Mouse (Mus musculus): Measurements from ENCODE around the gene Fam192a. TPM values are rescaled to one million over a fixed set of nuclear protein-coding genes. Genes with fewer than 3 reads are reported as not detected.

The Fam192a gene
- 10 to 100 TPM; 40.5 to 42.0 TPM for total RNA-seq (2021)

- DNase-seq (ENCODE audit: extremely low spot score in 1 of 2, low spot score in 1 of 2), result peak; percentile 94 to 96
These were observed at the start of gene Fam192a, which contains the start of gene Rspry1 for GRCm38 (mm10) chr8:94601607-94602385. TSS of gene Fam192a (minus strand) at chr8:94601997. TSS of gene Rspry1 (plus strand) at chr8:94601937.

- DNase-seq (ENCODE audit: extremely low spot score in 1 of 2, low spot score in 1 of 2), result no peak
These were observed 47.7 kb upstream of the Fam192a start for GRCm38 (mm10) chr8:94649496-94649895.

DNA sequence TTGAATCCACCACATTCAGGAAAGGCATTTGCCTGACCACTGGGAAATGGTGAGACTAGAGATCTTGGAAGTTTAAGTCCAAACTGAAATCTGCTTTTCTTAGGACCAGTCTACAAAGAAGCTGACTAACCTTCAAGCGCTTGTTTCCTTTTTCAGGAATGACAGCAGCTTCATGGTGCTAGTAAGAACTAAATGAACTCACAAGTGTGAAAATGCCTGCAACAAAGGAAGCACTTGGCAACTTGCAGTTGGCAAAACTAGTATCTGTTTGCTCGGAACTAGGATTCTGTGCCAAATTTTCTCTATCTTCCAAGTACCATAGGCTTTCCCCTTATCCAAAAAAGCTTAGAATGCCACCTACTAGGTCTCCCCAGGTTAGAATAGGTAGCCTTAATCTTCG is 44.4 kb upstream of the Fam192a start:
- no peak for DNase-seq (ENCODE audit: extremely low spot score in 1 of 2, low spot score in 1 of 2)

DNA sequence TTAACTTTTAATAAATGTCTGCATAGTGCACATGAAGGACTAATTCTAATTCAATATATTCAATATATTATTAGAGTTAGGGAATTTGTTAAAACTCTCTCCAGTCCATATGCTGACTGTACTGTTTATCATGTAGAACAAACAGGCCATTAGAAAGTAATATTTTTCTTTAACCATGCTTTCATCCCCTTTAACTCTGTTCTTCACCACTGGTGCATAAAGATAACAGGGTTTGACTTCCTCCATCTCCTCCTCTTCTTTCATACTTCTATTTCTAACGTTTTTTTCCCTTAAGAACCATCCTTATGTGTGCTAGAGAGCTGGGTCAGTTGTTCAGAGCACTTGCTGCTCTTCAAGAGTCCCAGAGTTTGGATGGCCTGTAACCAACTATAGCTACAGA is 43.4 kb upstream of the Fam192a start:
- DNase-seq (ENCODE audit: extremely low spot score in 1 of 2, low spot score in 1 of 2), result no peak

- DNase-seq (ENCODE audit: extremely low spot score in 1 of 2, low spot score in 1 of 2), result no peak
These were observed 40.1 kb upstream of the Fam192a start for GRCm38 (mm10) chr8:94641938-94642337.

DNA sequence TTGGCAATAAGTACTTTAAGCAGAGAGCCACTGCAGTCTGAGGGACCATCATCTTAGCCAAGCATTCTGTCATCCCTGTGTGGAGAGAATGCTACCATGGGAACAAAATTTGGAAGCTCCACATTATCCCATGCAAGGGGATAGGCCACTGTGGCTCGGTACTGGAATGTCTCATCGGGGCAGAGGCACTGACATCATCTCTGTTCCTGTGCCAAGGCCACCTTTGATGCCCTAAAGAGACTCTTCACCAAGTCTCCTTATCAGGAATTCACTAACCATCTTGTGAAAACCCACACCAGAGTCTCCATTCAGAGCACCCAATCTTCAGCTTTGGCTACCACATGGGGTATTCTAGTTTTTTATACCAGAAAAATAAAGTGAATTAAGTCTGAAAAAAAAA is 39.4 kb upstream of the Fam192a start:
- no peak for DNase-seq (ENCODE audit: extremely low spot score in 1 of 2, low spot score in 1 of 2)

DNA sequence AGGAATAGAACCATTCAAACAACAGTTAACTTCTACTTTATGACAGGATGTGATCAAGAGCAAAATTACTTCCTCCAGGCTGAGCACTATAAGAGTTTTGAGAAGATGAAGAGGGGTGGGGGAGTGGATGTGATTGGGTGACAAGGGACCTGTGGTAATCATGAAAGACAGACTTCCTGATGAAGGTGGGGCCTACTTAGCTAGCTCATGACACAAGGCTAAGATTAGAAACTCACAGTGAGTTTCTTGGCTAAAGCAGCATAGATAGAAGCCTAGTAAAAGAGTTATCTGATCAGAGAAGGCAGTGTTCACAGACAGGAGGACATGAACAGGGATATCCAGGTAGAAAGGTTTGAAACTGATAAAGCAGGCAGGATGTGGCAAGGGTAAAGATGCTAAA is 32.4 kb upstream of the Fam192a start:
- DNase-seq (ENCODE audit: extremely low spot score in 1 of 2, low spot score in 1 of 2), result no peak

- no peak for DNase-seq (ENCODE audit: extremely low spot score in 1 of 2, low spot score in 1 of 2)
These were observed 31.9 kb upstream of the Fam192a start for GRCm38 (mm10) chr8:94633564-94634194.

DNA sequence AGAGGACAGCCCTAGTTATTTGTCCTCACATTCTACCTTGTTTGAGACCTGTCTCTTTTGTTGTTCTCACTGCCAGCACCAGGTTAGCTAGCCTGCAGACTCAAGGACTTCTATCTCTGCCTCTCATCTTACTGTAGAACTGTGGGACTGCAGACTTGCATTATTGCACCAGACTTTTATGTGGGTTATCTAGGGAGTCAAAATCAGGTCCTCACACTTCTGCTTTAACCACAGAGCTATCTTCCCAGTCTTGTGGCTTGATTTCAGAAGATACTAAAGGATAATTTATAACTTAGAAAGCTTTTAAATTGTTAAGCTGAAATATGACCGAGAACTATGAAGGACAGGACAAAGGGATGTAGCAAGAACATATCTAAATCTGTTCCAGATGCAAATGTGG is 23.1 kb upstream of the Fam192a start:
- no peak for DNase-seq (ENCODE audit: extremely low spot score in 1 of 2, low spot score in 1 of 2)

DNA sequence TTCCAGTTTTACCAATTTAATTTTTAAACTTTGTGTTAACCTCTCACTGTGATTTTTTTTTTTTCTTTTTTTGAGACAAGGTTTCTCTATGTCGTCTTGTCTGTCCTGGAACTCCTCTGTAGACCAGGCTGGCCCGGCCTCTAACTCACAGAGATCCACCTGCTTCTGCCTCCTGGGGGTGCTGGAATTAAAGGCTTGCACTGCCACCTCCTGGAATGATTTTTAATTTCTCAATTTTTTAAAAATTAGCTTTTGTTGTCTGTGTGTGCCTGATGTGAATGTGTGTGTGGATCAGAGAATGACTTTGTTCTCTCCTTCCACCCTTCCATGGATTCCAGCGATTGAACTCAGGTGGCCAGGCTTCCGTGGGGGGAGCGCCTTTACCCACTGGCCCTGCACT is 5.3 kb upstream of the Fam192a start:
- DNase-seq (ENCODE audit: extremely low spot score in 1 of 2, low spot score in 1 of 2), result no peak

DNA sequence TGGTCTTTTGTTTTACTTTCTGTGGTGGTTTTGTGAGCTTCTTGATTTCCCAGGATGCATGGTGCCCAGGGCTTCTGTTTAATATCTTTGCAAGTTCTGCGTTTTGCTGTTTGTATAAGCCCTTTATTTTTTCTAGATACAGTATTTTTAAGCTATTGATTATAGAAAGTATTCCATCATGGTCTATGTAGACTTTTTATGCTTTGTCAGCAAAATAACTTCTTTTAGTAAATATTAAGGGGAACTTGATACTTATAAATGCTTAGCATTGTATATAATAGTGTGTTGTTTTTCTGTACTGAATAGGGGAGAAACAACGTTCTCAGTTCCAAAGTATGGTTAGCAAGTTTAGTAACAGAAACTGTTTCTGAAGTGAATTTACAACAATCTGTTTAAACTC is 2.2 kb upstream of the Fam192a start:
- no peak for DNase-seq (ENCODE audit: extremely low spot score in 1 of 2, low spot score in 1 of 2)

DNA sequence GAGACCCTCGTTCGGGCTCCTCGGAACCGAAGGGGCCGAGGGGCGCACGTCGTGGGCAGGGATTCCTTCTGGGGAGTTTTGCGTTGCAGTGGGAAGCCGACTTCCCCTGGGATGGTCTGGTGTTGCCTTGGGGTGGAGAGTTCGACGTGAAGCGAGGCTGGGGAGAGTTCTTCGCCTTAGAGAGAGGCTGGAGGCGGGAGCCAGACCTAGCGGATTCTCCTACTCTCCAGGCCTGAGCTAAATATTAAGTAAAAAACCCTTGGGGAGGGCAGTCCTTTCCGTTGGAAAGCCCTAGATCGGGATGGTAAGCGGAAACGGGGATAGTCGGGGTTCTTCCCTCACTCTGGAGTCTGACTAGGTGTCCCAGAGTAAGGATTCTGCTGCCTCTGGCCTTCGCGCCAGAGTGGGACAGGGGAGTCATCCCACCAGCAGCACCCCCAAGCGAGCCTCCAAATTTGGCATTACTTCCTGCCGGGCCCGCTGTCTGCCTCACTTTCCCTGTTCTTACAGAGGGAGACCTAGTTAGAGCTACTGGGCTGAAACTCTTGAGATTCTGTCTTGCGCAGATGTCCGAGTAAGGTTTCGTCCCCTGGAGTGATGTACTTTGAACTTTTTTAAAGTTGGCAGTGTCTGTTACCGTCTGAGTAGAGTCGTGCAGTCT is 804 bp upstream of the Fam192a start:
- DNase-seq (ENCODE audit: extremely low spot score in 1 of 2, low spot score in 1 of 2), result peak; percentile 7 to 18

DNA sequence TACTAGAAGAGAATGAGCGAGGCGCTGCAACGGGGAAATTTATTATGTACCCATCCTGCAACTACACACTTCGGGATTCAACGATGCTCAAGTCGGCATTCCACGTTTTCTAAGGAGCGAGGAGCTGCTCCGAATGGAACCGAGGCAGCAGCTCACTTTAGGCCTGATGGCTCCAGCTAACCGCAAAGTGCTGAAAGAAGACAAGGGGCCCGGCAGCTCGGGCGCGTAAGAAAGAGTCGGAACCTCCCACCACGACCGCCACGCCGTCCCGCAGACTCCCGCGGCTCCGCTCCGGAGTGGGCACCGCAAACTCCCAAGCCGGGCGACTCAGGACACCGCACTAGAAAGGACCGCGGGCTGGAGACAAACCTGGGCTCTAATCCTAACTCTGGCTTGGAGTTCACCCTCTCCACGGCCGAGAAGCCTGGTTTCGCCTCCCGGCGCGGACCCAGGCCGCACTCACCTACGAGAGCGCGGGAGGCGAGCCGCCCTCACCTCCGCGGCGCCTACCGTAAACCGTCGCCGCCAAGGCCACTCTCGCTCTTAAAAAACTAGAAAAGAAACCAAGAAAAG is 677 bp downstream of the Fam192a start:
- peak; percentile 34 to 36 for DNase-seq (ENCODE audit: extremely low spot score in 1 of 2, low spot score in 1 of 2)

GRCm38 (mm10) chr8:94600478-94600877 is 1.3 kb downstream of the Fam192a start:
- no peak for DNase-seq (ENCODE audit: extremely low spot score in 1 of 2, low spot score in 1 of 2)

DNA sequence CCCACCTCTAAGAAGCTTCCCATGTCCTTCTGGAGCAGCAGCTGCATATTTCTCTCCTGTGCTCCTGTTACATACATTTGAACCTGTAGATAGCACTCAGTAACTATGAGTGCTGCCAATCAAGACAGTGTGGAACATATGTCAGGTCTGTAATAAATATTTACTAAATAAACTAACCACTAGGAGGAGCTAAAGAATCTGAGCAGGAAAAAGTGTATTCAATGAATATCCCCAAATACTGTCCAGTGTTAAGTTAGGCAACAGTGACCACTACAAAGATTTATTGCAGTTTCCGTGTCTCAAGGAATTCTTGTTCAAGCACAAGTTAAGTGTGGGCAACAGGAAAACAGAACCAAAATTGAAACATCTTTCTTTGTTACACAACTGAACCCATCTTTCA is 7.6 kb downstream of the Fam192a start:
- DNase-seq (ENCODE audit: extremely low spot score in 1 of 2, low spot score in 1 of 2), result no peak

DNA sequence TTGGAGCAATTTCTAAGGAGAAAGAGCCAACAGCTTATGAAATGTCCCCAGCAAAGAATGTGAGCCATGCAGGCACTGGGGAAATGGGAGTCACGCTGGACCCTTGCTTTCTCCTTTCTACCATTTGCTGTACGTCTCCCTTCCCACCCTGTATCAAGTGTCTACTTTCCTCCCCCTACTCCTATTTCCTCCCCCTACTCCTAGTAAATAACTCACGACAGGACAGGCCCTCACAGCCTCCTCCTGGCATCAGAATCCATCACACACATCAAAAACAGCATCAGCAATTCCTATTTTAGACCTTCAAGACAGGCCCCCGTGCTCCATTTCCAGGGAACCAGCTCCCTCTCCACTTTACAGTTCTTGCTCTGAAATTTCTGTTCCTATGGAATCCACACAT is 10.1 kb downstream of the Fam192a start:
- DNase-seq (ENCODE audit: extremely low spot score in 1 of 2, low spot score in 1 of 2), result no peak

GRCm38 (mm10) chr8:94584238-94584817 is 17.5 kb downstream of the Fam192a start:
- DNase-seq (ENCODE audit: extremely low spot score in 1 of 2, low spot score in 1 of 2), result peak in 1 of 2 experiments; percentile 59

DNA sequence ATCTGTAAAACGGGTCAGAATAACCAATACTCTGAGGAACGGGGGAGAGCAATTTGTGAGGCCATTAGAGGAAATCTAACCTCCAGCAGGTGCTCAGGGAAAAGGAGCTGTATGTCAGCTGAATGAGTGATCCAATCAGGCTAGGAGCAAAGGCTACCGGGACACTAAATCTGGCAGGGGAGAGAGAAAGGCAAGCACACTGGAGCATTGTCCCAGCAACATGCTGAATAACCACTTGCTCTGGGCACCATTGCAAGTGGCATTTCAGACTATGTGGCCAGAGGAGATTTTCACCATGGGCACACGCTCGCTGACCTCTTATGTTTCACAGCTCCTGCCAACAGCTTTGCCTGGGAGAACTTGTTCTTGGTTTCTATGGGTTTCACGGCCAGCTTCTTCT is 19.2 kb downstream of the Fam192a start:
- no peak for DNase-seq (ENCODE audit: extremely low spot score in 1 of 2, low spot score in 1 of 2)

GRCm38 (mm10) chr8:94581820-94582483 is 19.8 kb downstream of the Fam192a start:
- no peak for DNase-seq (ENCODE audit: extremely low spot score in 1 of 2, low spot score in 1 of 2)

DNA sequence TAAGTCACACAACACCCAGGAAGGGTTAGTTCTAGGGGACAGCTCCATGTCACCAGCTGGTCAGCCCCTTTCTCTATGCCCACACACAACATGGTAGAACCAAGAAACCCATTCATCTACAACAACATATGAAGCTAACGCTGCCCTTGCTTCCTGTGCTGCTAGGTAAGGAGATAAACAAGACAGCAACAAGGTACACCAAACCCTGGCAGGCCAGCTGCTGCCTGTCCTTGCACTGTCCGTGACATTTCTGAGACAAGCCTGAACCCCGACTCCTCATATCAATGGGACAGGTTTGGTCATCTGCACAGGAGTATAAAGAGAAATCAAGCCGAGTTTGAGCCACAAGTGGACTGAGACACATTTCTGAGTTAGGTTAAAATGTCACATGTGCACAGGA is 26.6 kb downstream of the Fam192a start:
- DNase-seq (ENCODE audit: extremely low spot score in 1 of 2, low spot score in 1 of 2), result no peak

All from layer of hippocampus, postnatal 25 days (tissue).